Mouse (Mus musculus): Measurements from ENCODE around the gene Rpf1. TPM values are rescaled to one million over a fixed set of nuclear protein-coding genes. Genes with fewer than 3 reads are reported as not detected.
A peak's percentile ranks its signal among the peaks of the same experiment; 100 is the strongest.

Gene Rpf1
- polyA plus RNA-seq (2014; fragmentation: Nextera tagmentation; extraction: Ambion mirVana) = 47.2 and 49.8 TPM in 2 replicates

DNA sequence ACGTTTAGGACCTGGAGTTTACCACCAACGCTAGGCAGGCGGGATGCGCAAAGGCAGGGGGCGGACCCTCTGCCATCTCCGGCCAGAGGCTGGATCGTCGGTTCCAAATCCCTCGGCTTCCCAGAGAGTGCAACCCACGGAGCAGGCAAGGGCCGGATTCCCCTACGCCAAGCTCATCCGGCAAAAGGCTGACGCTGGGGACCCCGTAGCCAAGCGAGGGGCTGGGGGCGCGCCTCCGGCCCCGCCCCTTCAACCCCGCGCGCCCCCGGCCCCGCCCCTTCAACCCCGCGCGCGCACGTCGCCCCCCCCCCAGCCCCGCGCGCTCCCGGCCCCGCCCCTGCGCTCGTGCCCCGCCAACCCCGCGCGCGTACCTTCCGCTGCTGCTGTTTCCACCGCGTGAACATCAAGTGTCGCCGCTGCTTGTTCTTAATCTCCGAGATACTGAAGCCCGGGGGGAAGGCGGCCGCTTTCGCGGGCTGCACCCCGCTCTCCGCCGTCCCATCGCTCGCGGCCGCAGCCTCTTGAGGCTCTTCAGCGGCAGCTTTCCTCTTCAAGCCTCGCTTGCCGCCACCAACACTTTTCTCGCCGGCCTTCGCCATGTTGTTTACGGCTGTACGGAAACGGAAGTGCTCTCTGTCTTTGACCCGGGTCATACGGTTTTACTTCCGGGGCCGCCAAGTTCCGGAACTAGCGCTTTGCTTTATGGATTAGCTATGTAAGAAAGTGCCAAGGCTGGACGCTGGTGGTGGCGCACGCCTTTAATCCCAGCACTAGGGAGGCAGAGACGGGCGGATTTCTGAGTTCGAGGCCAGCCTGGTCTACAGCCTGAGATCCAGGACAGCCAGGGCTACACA lies at the start of gene Rpf1:
Gene Rpf1 (minus strand): TSS at position 632 of the 854 bp plus-strand sequence.
- peak within 1 kb of the TSS; percentile 90 for H3K4me3 ChIP-seq (ENCODE audit: low read depth, low read length)
- H3K27ac ChIP-seq (ENCODE audit: low read depth, low read length) = peak within 1 kb of the TSS; percentile 99
- H3K4me2 ChIP-seq = peak within 1 kb of the TSS; percentile 75
- peaks cover 6% of the 10 kb centered on the region for H3K36me3 ChIP-seq (ENCODE audit: control insufficient read depth, insufficient read depth, low read length)
- H3K27me3 ChIP-seq (ENCODE audit: control insufficient read depth, insufficient read depth, low read length) = no peaks in the 10 kb centered on the region
- peak; percentile 94 for ATAC-seq (replicated peaks; ENCODE audit: insufficient number of reproducible peaks, low FRiP score, low TSS enrichment)
- H3K9ac ChIP-seq (ENCODE audit: low read depth, low read length) = peak within 1 kb of the TSS; percentile 96
- under 1% methylated on average over 63 of the region's 82 CpGs for WGBS (ENCODE audit: insufficient replicate concordance)
- H3K9me3 ChIP-seq (replicated peaks; ENCODE audit: control insufficient read depth, low read length) = no peaks in the 10 kb centered on the region
- no peaks in the 10 kb centered on the region for H3K4me1 ChIP-seq (ENCODE audit: control insufficient read depth, insufficient read depth, low read length)

DNA sequence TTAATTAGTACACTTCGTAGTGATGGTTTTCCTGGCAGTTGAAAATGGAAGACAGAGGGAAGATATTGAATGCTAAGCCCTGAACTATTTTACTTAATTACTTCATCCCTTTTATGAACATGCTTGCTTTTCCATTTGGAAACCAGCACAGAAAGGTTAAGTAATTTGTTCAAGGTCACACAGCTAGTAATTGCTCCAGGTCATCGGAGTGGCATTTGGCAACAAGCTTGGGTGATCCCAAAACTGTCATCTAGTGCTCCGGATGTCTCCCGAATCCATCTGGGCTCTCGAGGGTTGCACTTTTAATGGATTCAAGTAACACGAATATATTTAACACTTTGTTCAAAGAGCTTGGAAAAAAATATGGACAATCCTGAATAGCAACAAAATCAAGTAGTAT lies 49.7 kb upstream of the Rpf1 start:
- H3K9me3 ChIP-seq (replicated peaks; ENCODE audit: control insufficient read depth, low read length) = no peaks in the 10 kb centered on the region
- H3K36me3 ChIP-seq (ENCODE audit: control insufficient read depth, insufficient read depth, low read length) = no peaks in the 10 kb centered on the region
- H3K4me1 ChIP-seq (ENCODE audit: control insufficient read depth, insufficient read depth, low read length) = no peaks in the 10 kb centered on the region
- H3K9ac ChIP-seq (ENCODE audit: low read depth, low read length) = no peak overlapping the region
- H3K27me3 ChIP-seq (ENCODE audit: control insufficient read depth, insufficient read depth, low read length) = no peaks in the 10 kb centered on the region
- no peak overlapping the region for H3K27ac ChIP-seq (ENCODE audit: low read depth, low read length)
- ATAC-seq (replicated peaks; ENCODE audit: insufficient number of reproducible peaks, low FRiP score, low TSS enrichment) = no peak
- no peak overlapping the region for H3K4me2 ChIP-seq
- H3K4me3 ChIP-seq (ENCODE audit: low read depth, low read length) = no peak overlapping the region
- WGBS (ENCODE audit: insufficient replicate concordance) = 85% methylated on average over 6 of the region's 6 CpGs

DNA sequence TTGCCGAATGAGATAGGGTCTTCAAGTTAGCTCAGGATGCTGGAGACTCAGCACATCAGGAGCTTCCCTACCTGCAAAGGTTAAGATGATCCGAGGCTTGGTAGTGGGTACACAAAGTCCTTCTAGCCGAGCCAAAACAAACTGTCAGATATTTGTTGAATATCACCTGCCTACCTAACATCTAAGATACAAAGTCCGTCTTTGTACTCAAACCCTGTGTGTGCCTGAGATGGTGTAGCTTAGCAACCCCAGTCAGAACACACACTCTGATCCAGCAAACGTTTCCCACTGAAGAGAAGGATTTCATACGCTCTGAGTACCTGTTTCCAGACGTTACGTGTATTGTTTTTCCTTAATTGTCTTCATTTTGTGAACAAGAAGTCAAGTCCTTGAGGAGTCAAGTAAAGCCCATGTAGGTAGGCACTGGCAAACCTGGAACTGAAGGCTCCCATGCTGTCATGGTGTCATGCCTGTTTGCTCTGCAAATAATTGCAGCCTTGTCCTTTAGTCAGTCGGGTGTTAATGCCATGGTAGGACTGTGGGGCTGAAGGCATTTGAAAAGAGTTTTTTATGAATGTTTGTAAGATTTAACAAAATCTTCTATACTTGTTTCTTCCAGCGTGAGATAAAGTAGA lies 49.0 kb upstream of the Rpf1 start, which contains the start of gene Uox:
Gene Uox (plus strand): TSS at position 279 of the 635 bp plus-strand sequence.
- ATAC-seq (replicated peaks; ENCODE audit: insufficient number of reproducible peaks, low FRiP score, low TSS enrichment) = no peak
- H3K9me3 ChIP-seq (replicated peaks; ENCODE audit: control insufficient read depth, low read length) = no peaks in the 10 kb centered on the region
- H3K27ac ChIP-seq (ENCODE audit: low read depth, low read length) = no peak within 1 kb of the TSS
- 83% methylated on average over 10 of the region's 10 CpGs for WGBS (ENCODE audit: insufficient replicate concordance)
- no peak within 1 kb of the TSS for H3K4me3 ChIP-seq (ENCODE audit: low read depth, low read length)
- no peaks in the 10 kb centered on the region for H3K27me3 ChIP-seq (ENCODE audit: control insufficient read depth, insufficient read depth, low read length)
- H3K9ac ChIP-seq (ENCODE audit: low read depth, low read length) = no peak within 1 kb of the TSS
- H3K4me1 ChIP-seq (ENCODE audit: control insufficient read depth, insufficient read depth, low read length) = no peaks in the 10 kb centered on the region
- H3K4me2 ChIP-seq = no peak within 1 kb of the TSS
- H3K36me3 ChIP-seq (ENCODE audit: control insufficient read depth, insufficient read depth, low read length) = no peaks in the 10 kb centered on the region

DNA sequence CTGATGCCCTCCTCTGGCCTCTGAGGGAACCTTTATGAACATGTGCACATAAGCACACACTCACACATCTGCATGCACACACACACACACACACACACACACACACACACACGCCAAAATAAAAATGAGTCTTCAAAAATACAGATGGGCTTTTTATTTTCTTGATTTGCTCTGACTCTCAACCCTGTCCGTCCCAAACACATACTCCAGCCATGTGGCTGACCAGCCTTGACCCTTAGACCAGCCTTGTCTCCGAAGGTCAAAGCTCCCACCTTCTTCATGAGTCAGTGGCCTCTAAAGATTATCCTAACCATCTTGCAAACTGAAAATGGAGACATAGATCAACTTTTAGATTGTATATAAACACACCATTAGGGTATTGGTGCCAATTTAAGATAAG lies 48.4 kb upstream of the Rpf1 start:
- no peak overlapping the region for H3K27ac ChIP-seq (ENCODE audit: low read depth, low read length)
- H3K9me3 ChIP-seq (replicated peaks; ENCODE audit: control insufficient read depth, low read length) = no peaks in the 10 kb centered on the region
- no peak for ATAC-seq (replicated peaks; ENCODE audit: insufficient number of reproducible peaks, low FRiP score, low TSS enrichment)
- 91% methylated on average over 3 of the region's 3 CpGs for WGBS (ENCODE audit: insufficient replicate concordance)
- no peaks in the 10 kb centered on the region for H3K36me3 ChIP-seq (ENCODE audit: control insufficient read depth, insufficient read depth, low read length)
- no peaks in the 10 kb centered on the region for H3K4me1 ChIP-seq (ENCODE audit: control insufficient read depth, insufficient read depth, low read length)
- no peak overlapping the region for H3K4me2 ChIP-seq
- H3K4me3 ChIP-seq (ENCODE audit: low read depth, low read length) = no peak overlapping the region
- H3K9ac ChIP-seq (ENCODE audit: low read depth, low read length) = no peak overlapping the region
- H3K27me3 ChIP-seq (ENCODE audit: control insufficient read depth, insufficient read depth, low read length) = no peaks in the 10 kb centered on the region

DNA sequence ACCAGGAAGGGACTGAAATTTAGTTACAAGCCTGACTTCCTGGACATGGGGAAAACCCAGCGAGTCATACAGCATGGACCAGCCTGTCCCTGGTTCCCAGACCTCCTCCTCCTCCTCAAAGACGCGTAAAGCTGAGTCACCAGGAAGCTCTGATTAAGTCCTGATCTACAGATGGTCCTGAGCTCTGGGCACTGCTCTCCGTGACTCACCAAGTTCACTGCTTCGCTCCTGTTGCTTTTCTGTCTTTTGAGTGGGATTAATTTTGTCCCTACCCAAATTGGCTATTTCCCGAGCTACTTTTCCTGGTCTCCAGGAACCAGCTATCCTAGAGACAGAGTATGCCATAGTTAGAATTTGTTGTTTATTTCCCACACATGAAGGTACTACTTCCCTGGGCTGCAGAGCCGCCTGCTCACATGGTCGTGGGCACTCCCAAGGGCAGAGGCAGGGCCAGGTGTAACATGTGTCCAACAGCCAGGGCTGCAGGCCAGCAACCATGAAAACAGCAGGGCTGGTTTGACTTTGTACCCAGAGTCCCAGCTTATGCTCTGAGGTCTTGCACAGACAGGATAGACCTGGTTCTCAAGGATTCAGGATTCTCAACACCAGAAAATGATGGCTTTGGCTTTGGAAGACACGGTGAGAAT lies 46.8 kb upstream of the Rpf1 start:
- no peak overlapping the region for H3K27ac ChIP-seq (ENCODE audit: low read depth, low read length)
- ATAC-seq (replicated peaks; ENCODE audit: insufficient number of reproducible peaks, low FRiP score, low TSS enrichment) = no peak
- H3K4me2 ChIP-seq = no peak overlapping the region
- no peaks in the 10 kb centered on the region for H3K4me1 ChIP-seq (ENCODE audit: control insufficient read depth, insufficient read depth, low read length)
- H3K9me3 ChIP-seq (replicated peaks; ENCODE audit: control insufficient read depth, low read length) = no peaks in the 10 kb centered on the region
- H3K27me3 ChIP-seq (ENCODE audit: control insufficient read depth, insufficient read depth, low read length) = no peaks in the 10 kb centered on the region
- no peak overlapping the region for H3K4me3 ChIP-seq (ENCODE audit: low read depth, low read length)
- H3K36me3 ChIP-seq (ENCODE audit: control insufficient read depth, insufficient read depth, low read length) = no peaks in the 10 kb centered on the region
- WGBS (ENCODE audit: insufficient replicate concordance) = 51% methylated on average over 9 of the region's 9 CpGs
- H3K9ac ChIP-seq (ENCODE audit: low read depth, low read length) = no peak overlapping the region

DNA sequence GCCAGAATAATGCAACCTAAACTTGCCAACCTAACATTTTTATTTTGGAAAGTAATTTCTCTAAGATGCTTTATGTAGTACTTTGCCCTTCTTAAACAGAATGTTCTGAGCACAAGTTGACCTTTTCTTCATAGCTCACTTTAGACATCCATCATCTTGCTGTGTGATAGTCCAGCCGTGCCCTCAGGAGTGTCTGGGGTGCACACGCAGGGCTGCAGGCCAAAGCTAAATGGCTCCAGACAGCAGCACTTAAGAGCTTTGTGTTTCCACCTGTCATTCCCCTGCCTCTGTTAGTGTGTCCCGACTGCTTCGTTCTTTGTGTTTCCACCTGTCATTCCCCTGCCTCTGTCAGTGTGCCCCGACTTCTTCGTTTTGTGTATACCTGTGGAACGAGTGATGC lies 46.1 kb upstream of the Rpf1 start:
- H3K9me3 ChIP-seq (replicated peaks; ENCODE audit: control insufficient read depth, low read length) = no peaks in the 10 kb centered on the region
- H3K4me2 ChIP-seq = no peak overlapping the region
- no peak for ATAC-seq (replicated peaks; ENCODE audit: insufficient number of reproducible peaks, low FRiP score, low TSS enrichment)
- H3K9ac ChIP-seq (ENCODE audit: low read depth, low read length) = no peak overlapping the region
- WGBS (ENCODE audit: insufficient replicate concordance) = 59% methylated on average over 7 of the region's 7 CpGs
- H3K27ac ChIP-seq (ENCODE audit: low read depth, low read length) = no peak overlapping the region
- H3K27me3 ChIP-seq (ENCODE audit: control insufficient read depth, insufficient read depth, low read length) = no peaks in the 10 kb centered on the region
- no peak overlapping the region for H3K4me3 ChIP-seq (ENCODE audit: low read depth, low read length)
- H3K36me3 ChIP-seq (ENCODE audit: control insufficient read depth, insufficient read depth, low read length) = no peaks in the 10 kb centered on the region
- no peaks in the 10 kb centered on the region for H3K4me1 ChIP-seq (ENCODE audit: control insufficient read depth, insufficient read depth, low read length)

DNA sequence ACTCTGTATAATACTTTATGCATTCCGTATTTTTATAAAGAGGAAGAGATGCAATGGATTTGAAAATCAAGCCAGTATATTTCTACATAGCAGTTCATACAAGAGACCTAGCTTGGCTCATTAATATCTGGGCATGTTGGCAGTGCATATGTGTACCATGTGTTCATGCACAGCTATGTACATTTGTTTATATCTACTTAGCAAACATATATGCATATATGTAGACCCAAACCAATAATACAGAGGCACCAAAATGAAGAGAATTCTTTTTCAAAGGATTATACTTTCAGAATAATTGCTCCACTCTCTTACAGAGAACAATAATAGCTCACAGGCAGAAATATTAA lies 43.8 kb upstream of the Rpf1 start:
- H3K27me3 ChIP-seq (ENCODE audit: control insufficient read depth, insufficient read depth, low read length) = no peaks in the 10 kb centered on the region
- no peak overlapping the region for H3K27ac ChIP-seq (ENCODE audit: low read depth, low read length)
- H3K4me3 ChIP-seq (ENCODE audit: low read depth, low read length) = no peak overlapping the region
- no peaks in the 10 kb centered on the region for H3K4me1 ChIP-seq (ENCODE audit: control insufficient read depth, insufficient read depth, low read length)
- no peaks in the 10 kb centered on the region for H3K36me3 ChIP-seq (ENCODE audit: control insufficient read depth, insufficient read depth, low read length)
- H3K9ac ChIP-seq (ENCODE audit: low read depth, low read length) = no peak overlapping the region
- 88% methylated on average over 1 of the region's 1 CpGs for WGBS (ENCODE audit: insufficient replicate concordance)
- ATAC-seq (replicated peaks; ENCODE audit: insufficient number of reproducible peaks, low FRiP score, low TSS enrichment) = no peak
- H3K4me2 ChIP-seq = no peak overlapping the region
- H3K9me3 ChIP-seq (replicated peaks; ENCODE audit: control insufficient read depth, low read length) = no peaks in the 10 kb centered on the region

DNA sequence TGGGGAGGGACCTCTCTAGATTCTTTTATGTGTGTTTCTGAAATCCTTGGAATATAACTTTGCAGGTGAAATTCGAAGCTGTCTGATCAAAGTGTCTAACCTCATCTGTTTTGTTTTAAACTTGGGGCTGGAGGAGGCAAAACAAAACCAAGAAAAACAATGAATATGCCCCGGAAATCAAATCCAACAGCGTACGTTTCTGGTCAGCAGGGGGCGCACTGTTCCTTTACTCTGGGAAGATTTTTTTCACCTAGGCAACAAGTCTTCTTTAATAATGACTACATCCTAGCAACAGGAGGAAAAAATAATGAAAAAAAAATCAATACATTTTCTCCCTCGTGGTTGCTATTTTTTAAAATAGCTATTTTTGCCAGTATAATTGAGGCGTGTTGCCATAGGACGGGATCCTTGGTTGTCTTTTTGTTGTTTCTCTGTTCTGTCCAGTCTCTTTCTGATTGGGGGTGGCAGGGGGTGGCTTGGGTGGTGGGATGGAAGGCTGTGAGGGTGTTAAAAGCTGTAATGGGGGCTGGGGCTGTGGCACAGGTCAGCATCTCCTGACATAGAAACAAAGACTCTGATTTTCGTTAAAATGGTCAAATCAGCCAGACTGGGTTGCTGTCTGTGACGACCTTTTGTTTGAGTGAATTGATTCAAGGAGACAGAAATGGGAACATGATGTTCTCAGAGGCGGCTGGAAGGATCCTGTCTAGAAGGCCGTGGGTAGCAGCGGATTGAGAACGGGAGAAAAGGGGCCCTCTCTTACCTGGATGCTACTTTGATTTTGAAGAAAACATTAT lies 43.2 kb upstream of the Rpf1 start:
- no peak overlapping the region for H3K4me2 ChIP-seq

More for the DNA sequence above, 43.2 kb upstream of the Rpf1 start:
- WGBS (ENCODE audit: insufficient replicate concordance) = 39% methylated on average over 14 of the region's 14 CpGs
- no peak overlapping the region for H3K4me3 ChIP-seq (ENCODE audit: low read depth, low read length)
- no peaks in the 10 kb centered on the region for H3K4me1 ChIP-seq (ENCODE audit: control insufficient read depth, insufficient read depth, low read length)
- no peaks in the 10 kb centered on the region for H3K9me3 ChIP-seq (replicated peaks; ENCODE audit: control insufficient read depth, low read length)
- H3K27me3 ChIP-seq (ENCODE audit: control insufficient read depth, insufficient read depth, low read length) = no peaks in the 10 kb centered on the region
- no peak for ATAC-seq (replicated peaks; ENCODE audit: insufficient number of reproducible peaks, low FRiP score, low TSS enrichment)
- no peaks in the 10 kb centered on the region for H3K36me3 ChIP-seq (ENCODE audit: control insufficient read depth, insufficient read depth, low read length)
- no peak overlapping the region for H3K27ac ChIP-seq (ENCODE audit: low read depth, low read length)
- no peak overlapping the region for H3K9ac ChIP-seq (ENCODE audit: low read depth, low read length)
